Mouse (Mus musculus) small intestine, adult 2 months (tissue): ENCODE data around the gene Olfr64.

Experiments used
- CTCF ChIP-seq: fragments of 200-500 bp; IDR thresholded peaks from 2 replicates; pipeline ENCODE4 v1.5.1; 2012; ENCODE audit warnings: low read depth, mild to moderate bottlenecking, control low read depth, inconsistent platforms, low read length, moderate library complexity, mixed read lengths; ENCODE audit not compliant: insufficient replicate concordance, insufficient read length; ENCODE audit errors: extremely low read depth
- POLR2A ChIP-seq: fragments of 200-500 bp; IDR thresholded peaks from 2 replicates; pipeline ENCODE4 v1.6.1; 2012; ENCODE audit warnings: low read depth, mild to moderate bottlenecking, control low read depth, inconsistent platforms, low read length, moderate library complexity

DNA sequence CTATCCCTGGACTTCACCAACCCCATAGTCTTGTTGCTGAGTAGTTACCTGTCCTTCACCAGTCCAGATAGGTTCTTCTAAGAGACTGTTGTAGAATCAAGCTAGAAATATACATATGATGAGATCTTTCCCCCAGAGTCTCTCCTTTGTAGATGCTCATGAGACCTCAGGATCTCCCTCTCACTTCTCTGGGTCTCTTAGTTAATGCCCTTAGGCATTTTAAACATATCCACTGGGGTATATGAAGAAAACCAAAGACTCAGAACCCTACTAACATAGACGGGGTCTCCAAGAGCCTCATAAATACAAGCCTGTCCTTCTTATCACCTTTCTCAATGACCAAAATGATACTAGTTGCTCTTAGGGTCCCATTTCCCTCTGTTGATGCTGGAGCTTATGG lies at the start of gene Olfr64:
- no peak for TF ChIP-seq CTCF
- no peak for TF ChIP-seq POLR2A
